Mouse (Mus musculus): ENCODE results near the gene Gbf1.

DNA sequence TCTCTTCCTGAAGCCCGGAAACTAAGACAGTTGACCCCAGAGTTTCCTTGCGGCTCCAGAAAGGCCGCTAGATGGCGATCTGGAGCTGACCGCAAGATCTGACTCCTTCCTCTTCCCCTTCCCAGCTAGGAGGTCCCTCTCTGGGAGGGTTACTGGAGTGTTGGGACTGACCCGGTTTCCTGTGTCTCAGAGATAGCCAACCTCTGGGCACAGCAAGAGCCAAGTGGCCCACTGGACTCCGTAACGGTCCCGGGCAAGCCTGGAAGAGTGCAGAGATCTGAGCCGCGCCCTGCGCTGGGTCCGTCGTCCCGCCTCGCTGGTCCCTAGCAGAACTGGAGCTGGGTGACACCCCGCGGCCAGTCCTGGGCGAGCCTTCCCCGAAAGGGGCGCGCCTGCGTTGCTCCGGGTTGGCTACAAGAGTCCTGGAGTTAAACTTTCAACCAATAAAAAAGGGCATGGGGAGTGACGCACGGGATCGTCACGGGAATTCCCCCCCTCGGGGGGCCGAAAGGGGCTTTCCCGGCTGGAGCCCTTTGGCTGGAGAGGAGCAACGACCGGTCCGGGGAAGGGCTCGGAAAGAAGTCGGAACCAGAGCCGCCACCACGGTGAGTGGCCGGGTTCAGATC is 152.0 kb downstream of the Gbf1 start, which contains the start of gene Nfkb2:
- peak; percentile 82 for TF ChIP-seq CTCF (IDR thresholded peaks at IDR 0.05; ENCODE audit: insufficient read depth, low read depth, low read length)
- TF ChIP-seq POLR2A (IDR thresholded peaks at IDR 0.05; ENCODE audit: insufficient read depth, low read depth, low read length) = 0 out of 2 replicates have a peak, but pooled peaks have one; percentile 14
